Mouse (Mus musculus): Measurements from ENCODE around the gene Nid1.
"Not testable (repeated sequence)": the region's sequence is repeated elsewhere in the genome, so short reads cannot be mapped to it uniquely, and the experiment has no call there.

Nid1 gene

DNA sequence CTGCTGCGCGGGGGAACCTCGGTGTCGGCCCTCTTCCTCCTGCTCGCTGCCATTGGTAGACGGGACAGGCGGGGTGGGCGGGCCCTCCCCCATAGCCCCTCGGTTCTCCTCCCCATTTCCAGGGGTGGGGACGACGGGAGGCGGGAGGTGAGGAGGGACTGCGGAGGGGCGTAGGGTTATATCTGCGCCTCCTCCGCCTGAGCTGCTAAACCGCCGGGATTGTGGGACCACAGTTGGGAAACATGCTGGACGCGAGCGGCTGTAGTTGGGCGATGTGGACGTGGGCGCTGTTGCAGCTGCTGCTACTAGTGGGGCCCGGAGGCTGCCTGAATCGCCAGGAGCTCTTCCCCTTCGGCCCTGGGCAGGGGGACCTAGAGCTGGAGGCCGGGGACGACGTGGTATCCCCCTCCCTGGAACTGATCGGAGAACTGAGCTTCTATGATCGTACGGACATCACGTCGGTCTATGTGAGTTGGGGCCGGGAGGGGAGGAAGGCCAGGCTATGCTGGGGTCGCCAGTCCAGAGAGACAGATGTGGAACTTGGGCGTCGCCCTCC is at the start of gene Nid1:
Gene Nid1 (plus strand): TSS at position 92 of the 556 bp plus-strand sequence.
- DNase-seq (ENCODE audit: low read depth, low spot score): peak; percentile 78

DNA sequence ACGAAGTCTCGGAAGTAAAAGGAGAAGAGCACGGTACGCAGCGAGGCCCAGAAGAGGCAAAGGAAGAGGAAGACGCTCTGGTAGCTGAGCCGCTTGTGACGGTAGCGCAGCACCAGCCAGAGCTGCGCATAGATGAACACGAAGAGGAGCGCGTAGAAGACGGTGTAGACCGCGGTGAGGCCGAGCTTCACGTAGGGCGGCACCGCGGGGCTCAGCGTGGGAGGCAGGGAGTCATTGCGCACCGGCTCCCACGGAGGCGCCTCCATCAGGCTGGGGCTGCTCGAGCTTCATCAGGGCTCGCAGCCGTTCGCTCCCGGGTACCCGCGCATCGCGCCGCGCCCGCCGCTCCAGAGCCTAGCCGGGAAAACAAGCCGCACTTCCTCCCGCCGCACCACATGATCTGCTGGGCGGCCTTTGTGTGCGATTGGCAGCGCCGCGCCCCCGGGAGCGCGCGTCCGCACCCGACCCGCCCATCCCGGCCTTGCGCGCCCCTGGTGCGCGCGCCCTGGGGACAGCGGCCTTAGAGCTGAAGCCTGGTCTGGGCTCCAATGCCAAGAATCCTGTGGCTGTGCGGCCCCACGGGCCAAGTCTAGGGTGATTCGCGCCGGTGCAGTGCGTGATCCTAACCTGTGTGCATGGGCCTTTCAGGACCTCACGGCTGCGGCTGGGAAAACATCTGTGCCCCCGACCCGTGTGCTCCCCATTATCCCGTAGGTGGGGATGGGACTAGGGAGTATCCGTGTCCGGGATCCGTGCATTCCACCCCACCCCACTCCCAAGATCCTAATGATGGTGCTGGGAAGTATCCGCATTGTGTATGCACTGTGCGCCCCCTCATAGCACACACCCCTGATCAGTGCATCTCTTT is 43.9 kb upstream of the Nid1 start, which contains the start of gene Gpr137b:
Gene Gpr137b (minus strand): TSS at position 787 of the 868 bp plus-strand sequence.
- DNase-seq (ENCODE audit: low read depth, low spot score): peak; percentile 69

DNA sequence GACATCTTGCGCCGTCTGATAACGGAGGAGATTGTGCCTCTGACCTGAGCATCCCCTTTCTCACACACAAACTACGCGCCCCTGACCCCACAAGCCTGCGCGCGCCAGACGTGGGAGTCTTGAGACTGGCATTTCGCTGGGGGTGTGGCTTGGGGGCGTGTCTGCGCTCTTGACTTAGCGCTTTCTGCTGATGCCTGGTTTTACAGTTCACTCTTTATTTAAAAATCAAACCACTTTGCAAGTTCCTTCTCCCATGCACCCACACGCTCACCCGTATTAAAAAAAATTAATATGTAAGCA is 43.3 kb upstream of the Nid1 start:
- peak; percentile 67 for DNase-seq (ENCODE audit: low read depth, low spot score)

DNA sequence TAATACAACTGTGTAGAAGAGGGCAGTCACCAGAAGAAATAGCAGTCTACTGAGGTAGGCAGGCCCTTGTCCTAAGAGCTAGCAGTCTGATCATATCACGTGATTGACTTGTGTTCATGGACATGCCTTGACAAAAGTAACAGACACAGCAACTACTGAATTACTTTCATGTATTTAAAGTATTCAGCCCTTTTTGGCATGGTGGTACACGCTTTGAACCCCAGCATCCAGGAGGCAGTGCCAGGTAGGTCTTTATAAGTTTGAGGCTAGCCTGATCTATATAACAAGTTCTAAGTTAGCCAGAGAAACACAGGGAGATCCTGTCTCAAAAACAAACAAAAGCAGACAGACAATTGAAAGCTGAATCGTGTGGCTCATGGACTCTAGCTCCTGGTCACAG is 36.5 kb upstream of the Nid1 start:
- not testable (repeated sequence) for DNase-seq (ENCODE audit: low read depth, low spot score)

DNA sequence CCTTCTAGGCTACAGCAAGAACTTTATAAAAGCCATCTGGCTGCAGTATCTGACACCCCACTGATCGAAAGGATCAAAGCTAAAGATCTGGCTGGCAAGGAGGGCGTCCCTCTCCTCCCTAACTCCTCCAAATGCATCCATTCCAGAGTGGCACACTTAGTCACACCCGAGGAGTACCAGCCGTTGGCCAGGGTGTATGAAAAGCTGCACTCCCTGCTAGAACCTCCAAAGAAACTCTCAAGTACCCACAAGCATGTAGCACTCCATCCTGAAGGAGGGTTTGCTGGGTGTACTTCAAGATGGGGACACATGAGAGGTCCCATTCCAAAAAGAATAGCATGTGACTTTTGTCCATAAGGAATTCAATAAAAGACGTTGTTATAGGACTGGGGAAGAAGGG is 34.5 kb upstream of the Nid1 start:
- not testable (repeated sequence) for DNase-seq (ENCODE audit: low read depth, low spot score)

DNA sequence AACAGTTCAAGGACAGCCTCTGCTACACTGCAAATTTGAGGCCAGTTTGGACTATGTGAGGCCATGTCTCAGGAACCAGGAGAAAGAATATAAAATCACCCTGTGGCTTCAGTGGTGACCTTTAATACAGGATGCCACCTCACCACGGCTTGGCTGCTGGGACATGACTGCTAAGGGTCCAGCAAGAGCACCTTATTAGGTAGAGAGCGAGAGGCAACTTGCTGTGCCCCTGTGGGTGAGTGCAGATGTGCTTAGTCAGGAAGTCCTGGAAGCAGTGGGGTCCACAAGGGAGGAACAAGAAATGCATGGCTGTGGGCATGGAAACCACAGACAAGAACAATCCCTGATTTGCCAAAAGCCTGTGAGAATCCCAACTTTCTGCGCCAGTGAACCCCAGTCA is 34.0 kb upstream of the Nid1 start:
- DNase-seq (ENCODE audit: low read depth, low spot score): not testable (repeated sequence)

DNA sequence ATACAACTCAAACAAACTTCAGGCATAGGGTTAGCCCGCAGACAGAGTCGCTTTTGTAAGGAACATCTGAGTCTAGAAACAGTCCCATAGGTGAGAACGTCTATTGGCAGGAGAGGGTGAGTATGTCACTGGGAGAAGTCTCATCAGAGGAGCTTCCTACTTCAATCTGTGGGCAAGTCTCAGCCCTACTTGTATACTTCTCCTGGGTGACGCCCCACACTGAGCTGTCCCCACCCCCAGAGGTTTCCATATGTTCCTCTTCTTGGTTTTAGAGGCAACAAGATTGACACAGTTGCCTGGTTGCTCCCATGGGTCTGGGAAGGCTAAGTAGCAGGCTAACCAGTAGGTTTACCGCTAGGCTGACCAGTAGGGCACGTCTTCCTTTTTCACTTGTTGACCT is 33.5 kb upstream of the Nid1 start:
- DNase-seq (ENCODE audit: low read depth, low spot score): not testable (repeated sequence)

DNA sequence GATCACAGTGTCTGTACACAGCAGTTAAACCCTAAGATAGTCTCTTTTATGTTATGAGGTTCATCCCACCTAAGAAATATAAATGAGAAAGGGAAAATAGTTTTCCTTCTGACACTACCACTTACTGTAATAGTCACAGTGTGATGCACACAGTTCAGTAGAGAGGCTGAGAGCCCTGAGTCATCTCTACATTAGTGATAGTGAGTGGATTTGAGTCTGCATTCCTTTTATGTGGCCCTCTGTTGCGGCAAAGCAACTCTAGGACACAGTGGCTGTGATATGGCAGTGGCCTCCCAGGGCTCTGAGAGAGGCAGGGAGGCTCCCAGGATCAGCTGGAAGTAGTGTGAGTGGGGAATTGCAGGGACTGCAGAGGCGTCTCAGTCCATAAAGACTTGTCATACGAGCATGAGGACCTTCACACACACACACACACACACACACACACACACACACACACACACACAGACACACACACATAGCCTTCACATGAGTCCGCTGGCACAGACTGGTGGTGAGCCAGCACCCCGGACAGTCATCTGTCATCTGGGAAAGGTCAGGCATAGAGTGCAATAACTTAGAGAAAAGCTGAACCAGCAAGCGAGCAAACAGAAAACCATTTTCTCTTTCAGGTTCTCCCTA is 32.7 kb upstream of the Nid1 start:
- DNase-seq (ENCODE audit: low read depth, low spot score): not testable (repeated sequence)

DNA sequence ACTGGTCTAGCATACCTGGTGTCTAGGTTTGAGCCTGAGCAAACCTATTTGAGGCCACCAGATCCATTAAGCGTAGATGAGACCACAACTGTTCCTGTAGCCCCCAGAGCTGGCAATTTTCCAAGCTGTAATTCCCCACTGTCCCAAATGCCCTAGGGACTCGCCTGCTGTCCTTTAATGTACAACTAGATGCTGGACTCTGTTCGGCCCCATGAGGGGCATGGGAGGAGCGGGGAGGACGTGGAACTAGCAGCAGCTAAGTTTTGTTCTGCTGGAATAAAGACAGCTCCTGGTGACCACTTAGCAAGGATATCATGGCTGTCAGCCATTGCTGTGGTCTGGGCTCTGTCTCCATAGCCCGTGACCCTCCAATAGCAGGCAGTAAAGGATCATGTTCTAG is 31.8 kb upstream of the Nid1 start:
- DNase-seq (ENCODE audit: low read depth, low spot score): not testable (repeated sequence)

DNA sequence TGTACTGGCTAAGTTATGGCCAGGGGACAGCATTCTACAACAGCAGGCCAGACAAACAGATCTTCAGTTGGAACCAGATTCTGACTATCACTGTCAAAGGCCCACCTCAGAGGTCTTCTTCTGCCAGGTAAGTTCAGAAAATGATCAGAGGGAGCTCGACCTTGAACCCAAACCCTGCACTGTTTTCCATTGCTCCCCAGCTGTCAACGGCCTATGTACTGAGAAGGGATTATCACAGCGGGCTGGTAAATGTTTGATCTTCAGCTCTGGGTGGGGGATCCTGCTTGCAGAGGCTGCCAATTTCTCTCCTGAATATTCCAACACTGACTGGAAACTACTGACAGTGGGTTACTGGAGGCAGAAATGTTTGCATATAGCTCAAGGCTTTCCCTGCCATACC is 23.1 kb upstream of the Nid1 start:
- no peak for DNase-seq (ENCODE audit: low read depth, low spot score)

DNA sequence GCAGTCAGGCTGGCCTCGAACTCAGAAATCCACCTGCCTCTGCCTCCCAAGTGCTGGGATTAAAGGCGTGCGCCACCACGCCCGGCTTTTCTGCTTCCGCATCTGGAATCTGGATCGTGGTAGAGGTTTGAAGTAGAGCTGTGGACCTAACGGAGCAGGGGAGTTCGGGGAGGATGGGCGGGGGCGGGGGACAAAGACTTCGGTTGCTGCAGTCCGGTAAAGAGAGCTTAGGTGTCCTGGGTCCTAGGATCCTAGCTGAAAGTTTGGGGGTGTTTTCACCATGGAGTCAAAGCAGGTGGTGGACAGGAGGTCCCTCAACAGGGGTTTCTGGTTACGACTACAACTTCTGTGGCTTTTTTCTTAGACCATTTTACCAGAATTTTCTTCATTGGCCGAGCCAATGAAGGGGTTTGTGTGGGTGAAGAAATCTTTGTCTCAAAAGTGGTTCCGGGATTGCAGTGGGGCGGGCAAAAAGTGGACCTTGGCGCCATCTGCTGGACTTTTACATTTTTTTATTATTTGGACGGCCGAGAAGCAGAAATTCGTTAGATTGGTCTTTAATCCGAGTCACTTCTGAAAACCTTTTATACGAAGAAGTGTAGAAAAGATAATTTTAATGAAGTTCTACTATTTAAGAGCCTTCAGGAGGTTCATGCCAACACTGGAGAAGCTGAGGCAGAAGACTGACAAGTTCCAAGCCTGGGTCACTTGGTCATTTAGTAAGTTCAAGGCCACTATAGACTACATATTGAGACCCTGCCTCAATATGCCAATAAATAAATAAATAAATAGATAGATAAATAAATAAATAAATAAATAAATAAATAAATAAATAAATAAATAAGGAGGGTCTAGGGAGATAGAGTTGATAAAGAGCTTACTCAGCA is 22.0 kb upstream of the Nid1 start:
- DNase-seq (ENCODE audit: low read depth, low spot score): peak; percentile 72

DNA sequence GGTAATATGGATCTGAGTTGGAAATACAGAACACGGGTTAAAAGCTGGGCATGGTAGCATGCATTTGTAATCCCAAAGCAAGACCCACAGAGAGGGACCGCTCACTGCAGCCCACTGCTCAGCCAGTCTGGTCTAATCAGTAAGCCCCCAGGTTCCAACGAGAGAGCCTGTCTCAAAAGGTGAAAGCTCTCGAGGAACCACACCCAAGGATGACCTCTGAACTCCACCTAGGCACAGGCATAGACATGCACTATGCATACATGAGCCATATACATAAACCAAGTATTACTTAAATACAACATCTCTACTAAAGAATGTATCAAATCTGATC is 21.4 kb upstream of the Nid1 start:
- not testable (repeated sequence) for DNase-seq (ENCODE audit: low read depth, low spot score)

DNA sequence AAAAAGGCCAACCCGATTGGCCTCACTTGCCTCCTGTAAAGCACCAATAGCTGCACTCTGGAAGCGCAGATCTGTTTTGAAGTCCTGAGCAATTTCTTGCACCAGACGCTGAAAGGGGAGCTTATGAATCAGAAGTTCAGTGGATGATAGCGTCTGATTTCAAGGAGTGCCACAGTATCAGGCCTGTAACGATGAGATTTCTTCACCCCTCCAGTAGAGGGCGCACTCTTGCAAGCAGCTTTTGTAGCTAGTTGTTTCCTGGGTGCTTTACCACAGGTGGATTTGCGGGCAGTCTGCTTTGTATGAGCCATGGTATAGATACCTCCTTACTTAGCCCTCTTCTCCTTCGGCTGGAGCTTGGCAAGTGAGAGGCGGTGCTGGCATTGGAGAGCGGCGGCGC is 18.5 kb upstream of the Nid1 start:
- not testable (repeated sequence) for DNase-seq (ENCODE audit: low read depth, low spot score)

DNA sequence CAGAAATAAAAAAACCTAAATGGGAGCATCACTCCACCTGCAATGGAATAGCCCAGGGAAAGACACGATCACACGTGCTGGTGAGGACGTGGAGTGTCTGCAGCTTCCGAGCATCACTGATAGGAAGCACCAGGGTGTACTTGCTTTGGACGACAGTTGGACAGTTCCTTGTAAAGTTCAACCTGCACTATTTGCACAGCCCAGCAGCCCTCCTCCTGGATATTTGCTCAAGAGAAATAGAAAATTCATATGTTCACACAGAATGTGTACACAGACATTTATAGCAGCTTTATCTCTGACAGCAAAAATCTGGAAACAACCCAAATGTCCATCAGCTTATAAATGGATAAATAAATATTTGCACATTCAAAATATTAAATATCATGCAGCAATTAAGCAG is 14.1 kb upstream of the Nid1 start:
- not testable (repeated sequence) for DNase-seq (ENCODE audit: low read depth, low spot score)

DNA sequence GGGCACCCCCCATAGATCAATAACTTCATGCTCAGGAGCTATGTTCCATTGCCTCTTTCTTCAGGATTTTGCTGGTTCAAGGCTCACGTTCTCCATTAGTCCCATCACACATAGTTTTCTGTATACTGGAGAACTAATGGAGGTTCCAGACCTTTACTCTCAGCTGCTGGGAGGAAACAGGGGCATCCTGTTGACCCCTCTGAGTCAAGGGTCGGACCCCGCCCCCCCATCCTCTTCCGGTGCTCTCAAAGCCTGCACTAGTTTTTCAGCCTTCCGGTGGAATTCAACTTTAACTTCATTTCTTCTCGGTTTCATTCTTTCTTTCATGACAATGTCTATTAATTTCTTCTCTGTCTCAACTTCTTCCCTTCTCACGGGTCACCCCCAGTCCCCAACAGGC is 1.2 kb upstream of the Nid1 start:
- not testable (repeated sequence) for DNase-seq (ENCODE audit: low read depth, low spot score)

DNA sequence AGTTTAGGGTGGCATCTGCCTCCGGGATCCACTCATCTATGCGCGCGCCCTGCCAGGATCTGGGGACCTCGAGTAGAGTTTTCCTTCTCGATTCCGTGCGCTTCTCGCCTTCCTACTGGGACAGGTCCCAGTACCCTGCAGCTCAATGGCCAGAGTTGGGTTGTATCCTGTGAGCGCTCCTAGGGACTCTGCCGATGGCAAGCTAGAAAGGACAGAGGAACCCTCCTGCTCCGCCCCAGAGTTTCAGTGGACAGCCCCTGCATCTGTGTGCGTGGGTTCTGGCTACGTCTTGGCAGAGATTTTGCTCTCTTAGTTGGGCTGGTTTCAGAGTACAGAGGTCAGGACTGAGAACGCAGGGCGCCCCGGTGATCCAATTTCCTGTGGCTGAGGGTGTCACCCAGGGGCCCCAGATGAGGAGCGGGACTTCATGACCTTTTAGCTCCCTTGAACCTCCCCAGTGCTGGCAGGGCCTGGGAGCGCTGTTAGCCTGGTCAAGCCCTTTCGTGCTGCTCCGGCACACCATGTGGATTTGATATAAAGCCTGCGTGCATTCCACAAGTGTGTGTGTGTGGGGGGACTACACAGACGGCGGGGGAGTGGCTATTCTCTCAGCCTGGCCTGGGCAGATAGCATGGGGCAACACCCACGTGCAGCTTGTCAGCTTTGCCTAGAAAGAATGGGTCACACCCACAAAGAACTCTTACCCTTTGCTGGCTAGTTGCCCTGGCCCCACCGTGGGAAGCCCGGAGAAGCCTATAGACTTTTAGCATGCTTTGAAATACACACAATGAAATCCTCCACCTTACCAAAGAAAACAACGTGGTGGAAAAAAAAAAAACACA is 982 bp downstream of the Nid1 start:
- DNase-seq (ENCODE audit: low read depth, low spot score): not testable (repeated sequence)

DNA sequence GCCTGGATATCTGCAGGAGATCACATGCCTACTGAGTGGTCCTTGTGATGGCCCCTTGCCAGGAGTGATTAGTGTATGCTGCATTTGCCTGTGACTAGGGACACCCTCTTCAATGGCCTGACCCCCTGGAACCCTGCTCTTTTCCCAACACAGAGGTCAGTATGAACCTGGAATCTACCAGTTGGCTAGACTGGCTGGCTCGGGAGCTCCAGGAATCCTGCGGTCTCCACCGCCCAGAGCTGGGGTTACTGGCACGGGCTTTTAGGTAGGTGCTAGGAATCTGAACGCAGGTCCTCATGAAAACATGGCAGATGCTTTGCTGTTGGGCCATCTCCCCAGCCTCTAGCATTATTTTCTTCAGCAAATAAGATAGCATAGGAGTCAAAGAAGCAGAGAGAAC is 8.2 kb downstream of the Nid1 start:
- not testable (repeated sequence) for DNase-seq (ENCODE audit: low read depth, low spot score)

DNA sequence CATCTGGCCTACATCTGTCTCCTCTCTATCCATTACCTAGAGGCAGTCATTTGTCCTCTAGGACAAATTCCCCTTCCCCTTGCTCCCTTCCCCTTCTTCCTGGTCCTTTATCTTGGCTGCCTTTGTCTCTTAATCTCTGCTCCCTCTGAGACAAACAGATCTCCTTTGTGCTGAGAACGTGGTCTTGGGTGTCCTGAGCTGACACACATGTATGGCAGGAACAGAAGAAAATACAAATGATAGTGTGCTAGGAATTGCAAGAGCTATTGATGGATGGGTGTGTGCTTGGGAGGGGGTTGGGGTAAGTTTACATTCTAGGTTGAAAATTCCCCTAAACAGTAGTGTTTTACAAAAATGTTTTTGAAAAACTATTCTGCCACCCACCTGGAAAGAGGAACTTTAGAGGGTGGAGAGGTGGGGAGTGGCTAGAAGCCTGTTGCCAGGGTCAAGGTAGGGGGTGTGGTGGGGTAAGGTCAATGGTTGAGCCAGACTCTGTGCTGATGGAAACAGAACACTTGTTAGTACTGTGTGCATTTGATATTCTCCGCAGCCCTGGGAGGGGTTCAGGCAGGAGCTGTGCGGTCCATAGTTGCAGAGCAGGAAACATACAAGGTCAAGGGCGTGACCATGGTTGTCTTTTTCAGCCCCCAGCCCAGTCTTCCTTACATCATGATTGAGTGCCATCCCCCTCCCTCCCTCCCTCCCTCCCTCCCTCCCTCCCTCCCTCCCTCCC is 9.5 kb downstream of the Nid1 start:
- DNase-seq (ENCODE audit: low read depth, low spot score): peak; percentile 84

DNA sequence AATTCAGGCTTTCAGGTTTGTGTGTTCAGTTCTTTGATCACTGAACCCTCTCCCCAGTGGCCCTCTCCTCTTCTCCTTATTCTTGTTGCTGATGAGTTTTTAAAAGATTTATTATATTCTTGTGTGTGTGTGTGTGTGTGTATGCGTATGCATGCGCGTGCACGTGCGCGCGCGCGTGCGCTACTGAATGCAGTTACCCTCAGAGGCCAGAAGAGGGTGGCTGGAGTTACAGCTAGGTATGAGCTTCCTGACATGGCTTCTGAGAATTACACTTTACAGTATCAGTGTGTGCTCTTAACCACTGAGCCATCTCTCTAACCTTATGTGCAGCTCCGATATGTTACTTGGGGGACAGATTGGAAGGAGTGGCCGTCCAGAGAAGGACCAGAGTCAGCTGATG is 12.6 kb downstream of the Nid1 start:
- DNase-seq (ENCODE audit: low read depth, low spot score): peak; percentile 82

DNA sequence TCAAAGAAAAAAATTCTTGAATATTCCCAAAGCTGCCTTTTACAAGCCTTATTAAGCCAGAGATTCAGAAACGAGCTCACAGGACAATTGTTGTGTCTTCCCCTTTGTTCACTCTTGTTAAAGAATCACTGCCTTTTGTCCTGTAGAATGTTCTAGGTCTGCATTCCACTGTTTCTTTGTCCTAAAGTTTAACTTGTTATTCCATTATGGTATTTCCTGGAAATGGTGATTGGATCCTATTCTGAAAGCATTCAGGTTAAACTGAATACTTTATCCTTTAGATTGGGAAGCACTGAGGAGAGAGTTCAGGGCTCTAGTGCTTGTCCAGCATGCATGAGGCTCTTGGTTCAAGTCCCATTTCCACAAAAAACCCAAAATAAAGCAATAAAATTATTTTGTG is 13.6 kb downstream of the Nid1 start:
- DNase-seq (ENCODE audit: low read depth, low spot score): peak; percentile 74

All from ZHBTc4 (cell line).